Mouse (Mus musculus) bone marrow macrophage, adult 2 months (primary cell): ENCODE results near the gene Btg1.

Experiments
- CTCF ChIP-seq: IDR thresholded peaks from 2 replicates; pipeline ENCODE4 v1.5.1; 2012; ENCODE audit warnings: low read depth, mild to moderate bottlenecking, low read length, moderate library complexity
- POLR2A ChIP-seq: IDR thresholded peaks from 2 replicates; pipeline ENCODE4 v1.6.1; 2012; ENCODE audit warnings: mild to moderate bottlenecking, low read depth, low read length, borderline replicate concordance

DNA sequence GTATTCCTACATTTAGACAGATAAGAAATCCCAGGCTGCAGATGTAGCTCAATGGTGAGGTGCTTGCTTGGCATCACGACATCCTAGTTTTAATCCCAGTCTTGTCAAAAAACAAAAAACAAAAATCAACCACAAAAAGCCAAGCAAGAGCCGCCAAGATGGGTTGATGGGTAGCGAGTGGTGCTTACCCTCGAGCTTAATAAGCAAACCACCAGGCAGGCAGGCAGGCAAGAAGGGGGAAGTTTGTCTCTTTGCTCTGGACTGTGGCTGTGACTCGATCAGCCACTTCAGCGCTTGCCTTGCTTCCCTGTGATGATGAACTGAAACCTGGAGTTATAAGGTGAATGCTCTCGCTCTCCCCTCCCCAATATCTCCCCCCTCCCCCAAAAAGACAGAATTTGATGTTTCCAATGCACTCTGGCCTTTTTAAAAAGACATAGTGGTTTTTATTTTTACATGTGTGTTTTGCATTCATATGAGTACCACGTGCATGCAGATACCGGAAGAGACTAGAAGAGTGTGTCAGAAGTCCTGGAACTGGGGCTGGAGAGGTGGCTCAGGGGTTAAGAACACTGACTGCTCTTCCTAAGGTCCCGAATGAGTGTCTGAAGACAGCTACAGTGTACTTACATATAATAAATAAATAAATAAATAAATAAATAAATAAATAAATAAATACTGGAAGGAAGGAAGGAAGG, 21.2 kb upstream of the Btg1 start:
- TF ChIP-seq POLR2A (no peak), CTCF (no peak)
